Mouse (Mus musculus): Measurements from ENCODE around the gene Pdxk.

- no peak for TF ChIP-seq CTCF (IDR thresholded peaks at IDR 0.05; ENCODE audit: low read depth)
- no peak for TF ChIP-seq EP300 (optimal IDR thresholded peaks at IDR 0.05)
Measured at GRCm38 (mm10) chr10:78460463-78460862, 4.3 kb downstream of the Pdxk start.
